Mouse (Mus musculus): ENCODE data around the gene Bex6.

- TF ChIP-seq CTCF (IDR thresholded peaks at IDR 0.05; ENCODE audit: borderline replicate concordance, control insufficient read depth, extremely low read depth, insufficient read depth, low read length, poor library complexity) (no peak), POLR2A (IDR thresholded peaks at IDR 0.05; ENCODE audit: control insufficient read depth, extremely low read depth, insufficient read depth, low read length, poor library complexity) (no peak)
These were observed 16.2 kb upstream of the Bex6 start for GRCm38 (mm10) chr16:32163392-32163791.

All from thymus, adult 2 months (tissue).